Mouse (Mus musculus): ENCODE measurements around the gene 4930415O20Rik.
A peak's percentile ranks its signal among the peaks of the same experiment; 100 is the strongest.

4930415O20Rik gene

GRCm38 (mm10) chr15:98631493-98631892, 60.7 kb downstream of the 4930415O20Rik start:
- peak; percentile 59 for DNase-seq (ENCODE audit: low spot score)

- DNase-seq (ENCODE audit: low spot score) = no peak
Observed at GRCm38 (mm10) chr15:98632107-98632744, 61.4 kb downstream of the 4930415O20Rik start.

GRCm38 (mm10) chr15:98632921-98633320, 62.1 kb downstream of the 4930415O20Rik start:
- no peak for DNase-seq (ENCODE audit: low spot score)

- DNase-seq (ENCODE audit: low spot score) = no peak
Observed at GRCm38 (mm10) chr15:98633822-98634470, 63.1 kb downstream of the 4930415O20Rik start.

- DNase-seq (ENCODE audit: low spot score) = no peak
Observed at GRCm38 (mm10) chr15:98634541-98635081, 63.8 kb downstream of the 4930415O20Rik start.

- no peak for DNase-seq (ENCODE audit: low spot score)
Observed at GRCm38 (mm10) chr15:98635291-98635841, 64.6 kb downstream of the 4930415O20Rik start.

DNA sequence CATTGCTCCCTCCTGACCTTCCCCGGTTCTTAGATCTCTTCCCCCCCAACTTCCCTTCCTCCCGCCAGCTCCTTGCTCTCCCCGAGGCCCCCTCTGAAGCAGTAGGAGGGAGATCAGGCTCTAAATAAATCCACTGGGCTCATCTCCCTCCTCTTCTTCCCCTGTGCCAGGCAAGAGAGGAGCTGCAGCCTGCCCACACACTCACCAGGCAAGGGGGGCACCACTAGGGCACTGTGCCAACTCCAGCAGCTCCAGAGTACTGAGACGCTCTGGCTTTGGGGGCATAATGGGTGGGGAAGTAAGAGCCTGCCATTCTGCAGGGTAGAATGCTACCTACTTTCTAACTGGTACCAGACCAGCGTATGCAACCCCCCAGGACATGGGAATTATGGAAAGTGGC, 65.7 kb downstream of the 4930415O20Rik start:
- no peak for DNase-seq (ENCODE audit: low spot score)

DNA sequence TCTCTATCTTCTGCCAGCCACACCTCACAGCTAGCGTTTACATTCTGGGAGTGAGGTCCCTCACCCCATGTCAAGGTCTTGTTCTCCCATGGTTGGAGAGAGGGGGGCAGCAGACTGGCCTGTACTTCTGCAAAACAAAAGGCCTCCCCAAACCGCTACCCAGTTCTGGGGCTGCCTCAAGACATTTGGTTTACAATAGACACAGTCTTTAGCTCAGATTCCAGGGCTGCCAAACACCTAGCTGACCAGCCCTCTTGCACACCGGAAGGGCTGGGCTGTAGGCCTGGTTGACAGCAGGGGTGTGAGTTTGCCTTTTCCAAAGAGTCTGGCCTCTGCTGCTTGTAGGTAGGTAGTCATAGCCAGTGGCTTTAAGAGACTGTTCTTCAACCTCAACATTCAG, 66.4 kb downstream of the 4930415O20Rik start:
- DNase-seq (ENCODE audit: low spot score) = no peak
